Mouse (Mus musculus): ENCODE results near the gene Parp3. TPM values are rescaled to one million over a fixed set of nuclear protein-coding genes. Genes with fewer than 3 reads are reported as not detected.
A peak's percentile ranks its signal among the peaks of the same experiment; 100 is the strongest.

Parp3 gene
- polyA plus RNA-seq, 1 experiment from 2014 or later = 6.4 TPM

DNA sequence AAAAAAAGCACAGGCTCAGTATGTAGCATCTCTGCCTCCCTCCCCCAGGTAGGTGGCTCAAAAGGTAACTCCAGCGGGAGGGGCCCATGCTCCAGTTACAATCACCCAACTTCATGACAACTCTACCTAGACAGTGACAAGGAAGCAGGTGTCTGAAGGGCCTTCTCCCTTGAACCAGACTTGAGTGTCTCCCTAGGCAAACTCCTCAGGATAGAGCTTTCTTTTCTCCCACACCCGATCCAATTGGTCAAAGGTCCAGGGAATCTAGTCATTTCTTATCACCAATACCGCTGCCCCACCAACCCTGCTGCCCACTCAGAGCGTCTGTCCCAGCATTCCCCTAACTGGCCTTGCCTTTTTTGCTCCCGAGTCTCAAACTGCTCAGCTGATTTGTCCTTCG, 10.0 kb downstream of the Parp3 start:
- Histone ChIP-seq H3K36me3 (ENCODE audit: insufficient read depth, low read length) (peaks cover 13% of the 10 kb centered on the region), H3K4me3 (replicated peaks; ENCODE audit: low read depth, low read length) (no peak overlapping the region), H3K4me2 (ENCODE audit: low read length) (no peak overlapping the region), H3K4me1 (replicated peaks; ENCODE audit: insufficient read depth, low read length) (peaks cover 10% of the 10 kb centered on the region; the same call in 1 of the 2 replicates), H3K27ac (no peak overlapping the region), H3K9ac (ENCODE audit: low read depth, low read length) (no peak overlapping the region), H3K27me3 (ENCODE audit: insufficient read depth, low read length) (no peaks in the 10 kb centered on the region), H3K9me3 (replicated peaks; ENCODE audit: low read length) (no peaks in the 10 kb centered on the region)
- 89% methylated on average over 6 of the region's 6 CpGs for WGBS
- DNase-seq (ENCODE audit: low spot score) (no peak), ATAC-seq (replicated peaks; ENCODE audit: low FRiP score, low read depth) (no peak)
- no peak for TF ChIP-seq CTCF (IDR thresholded peaks at IDR 0.05; ENCODE audit: low read depth)

DNA sequence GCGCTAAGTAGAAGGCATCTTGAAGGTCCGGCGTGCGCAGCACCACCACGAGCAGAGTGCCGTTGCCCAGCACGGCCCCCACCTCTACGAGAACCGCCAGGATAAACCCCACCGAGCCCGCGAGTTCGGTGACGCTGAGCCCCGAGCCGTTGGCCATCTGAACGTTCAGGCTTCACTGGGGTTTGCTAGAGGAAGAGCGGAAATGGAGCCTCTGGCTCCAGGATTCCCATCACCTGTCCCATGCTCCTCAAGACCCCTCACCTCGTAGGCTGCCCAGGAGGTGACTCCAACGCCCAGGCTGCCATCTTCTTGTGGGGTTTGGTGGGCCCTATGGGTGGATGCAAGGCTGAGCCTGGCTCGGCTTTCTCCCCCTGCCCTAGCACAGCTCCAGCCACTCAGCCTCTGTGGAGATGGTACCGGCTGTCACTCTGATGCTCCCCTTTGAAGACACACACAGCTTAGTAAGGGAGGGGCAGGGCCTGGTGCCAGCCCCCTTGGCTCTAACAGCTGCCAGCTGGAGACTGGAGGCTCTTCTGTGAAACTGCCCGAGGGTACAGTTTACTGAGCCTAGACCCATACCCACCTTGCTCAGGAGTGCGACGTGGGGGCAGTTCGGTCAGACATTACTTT, 11.1 kb downstream of the Parp3 start, which contains the start of gene Gpr62:
Gene Gpr62, minus strand, starts transcription at position 368 of the 630 bp plus-strand sequence.
- TF ChIP-seq CTCF (IDR thresholded peaks at IDR 0.05; ENCODE audit: low read depth) = no peak
- DNase-seq (ENCODE audit: low spot score) = no peak
- Histone ChIP-seq H3K27me3 (ENCODE audit: insufficient read depth, low read length) (no peaks in the 10 kb centered on the region), H3K4me1 (replicated peaks; ENCODE audit: insufficient read depth, low read length) (peaks cover 10% of the 10 kb centered on the region; the same call in 1 of the 2 replicates), H3K4me2 (ENCODE audit: low read length) (peak within 1 kb of the TSS; percentile 98), H3K36me3 (ENCODE audit: insufficient read depth, low read length) (peaks cover 13% of the 10 kb centered on the region), H3K9me3 (replicated peaks; ENCODE audit: low read length) (no peaks in the 10 kb centered on the region), H3K27ac (0 out of 2 replicates have a peak within 1 kb of the TSS, but pooled peaks have one; percentile 6), H3K9ac (ENCODE audit: low read depth, low read length) (peak within 1 kb of the TSS; percentile 65), H3K4me3 (replicated peaks; ENCODE audit: low read depth, low read length) (peak within 1 kb of the TSS; percentile 52)
- 23% methylated on average over 26 of the region's 26 CpGs for WGBS
- peak; percentile 18; the same call in 1 of the 2 replicates for ATAC-seq (replicated peaks; ENCODE audit: low FRiP score, low read depth)

DNA sequence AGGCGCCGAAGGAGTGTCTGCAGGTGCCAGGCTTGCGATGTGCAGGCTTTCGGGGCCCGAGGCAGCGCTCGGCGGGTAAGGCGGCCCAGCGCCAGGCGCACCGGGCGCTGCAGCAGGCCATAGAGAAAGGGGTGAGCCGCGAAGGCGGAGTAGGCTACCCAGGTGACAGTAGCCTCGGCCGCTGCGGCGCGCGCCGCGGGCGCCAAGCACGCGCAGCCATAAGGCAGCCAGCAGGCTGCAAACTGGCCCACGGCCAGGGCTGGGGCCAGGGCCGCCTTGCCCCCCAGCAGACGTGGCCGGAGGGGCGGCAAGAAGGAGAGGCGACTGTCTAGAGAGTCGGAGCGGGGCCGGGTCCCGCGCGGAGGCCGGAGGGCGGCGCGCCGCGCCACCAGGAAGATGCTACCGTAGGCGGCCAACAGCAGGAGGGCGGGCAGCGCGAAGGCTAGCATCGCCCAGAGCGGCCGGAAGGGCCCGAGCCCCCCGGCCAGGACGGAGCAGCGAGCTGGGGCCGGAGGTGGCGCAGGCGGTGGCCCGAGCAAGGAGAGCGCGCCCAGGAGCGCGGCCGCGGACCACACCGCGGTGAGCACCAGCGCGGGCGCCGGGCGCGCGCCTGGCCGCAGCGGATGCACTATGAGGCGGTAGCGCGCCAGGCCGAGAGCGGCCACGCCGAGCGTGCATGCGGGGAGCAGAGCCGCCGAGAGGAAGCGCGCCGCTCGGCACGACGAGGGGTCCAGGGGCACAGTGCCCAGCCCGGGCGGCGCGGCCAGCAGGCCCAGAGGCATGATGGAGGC, 11.8 kb downstream of the Parp3 start:
- no peak for TF ChIP-seq CTCF (IDR thresholded peaks at IDR 0.05; ENCODE audit: low read depth)
- 0 out of 2 replicates have a peak overlapping the region, but pooled peaks have one; percentile 6 for H3K27ac ChIP-seq
- H3K4me2 ChIP-seq (ENCODE audit: low read length) = peak overlapping the region; percentile 98
- ATAC-seq (replicated peaks; ENCODE audit: low FRiP score, low read depth) (peak; percentile 74), DNase-seq (ENCODE audit: low spot score) (peak; percentile 73)
- H3K9ac ChIP-seq (ENCODE audit: low read depth, low read length) = peak overlapping the region; percentile 65
- H3K4me3 ChIP-seq (replicated peaks; ENCODE audit: low read depth, low read length) = peak overlapping the region; percentile 52
- WGBS = 2% methylated on average over 97 of the region's 99 CpGs
- H3K9me3 ChIP-seq (replicated peaks; ENCODE audit: low read length) = no peaks in the 10 kb centered on the region
- H3K27me3 ChIP-seq (ENCODE audit: insufficient read depth, low read length) = no peaks in the 10 kb centered on the region
- H3K36me3 ChIP-seq (ENCODE audit: insufficient read depth, low read length) = peaks cover 13% of the 10 kb centered on the region
- H3K4me1 ChIP-seq (replicated peaks; ENCODE audit: insufficient read depth, low read length) = peaks cover 12% of the 10 kb centered on the region; the same call in 1 of the 2 replicates

DNA sequence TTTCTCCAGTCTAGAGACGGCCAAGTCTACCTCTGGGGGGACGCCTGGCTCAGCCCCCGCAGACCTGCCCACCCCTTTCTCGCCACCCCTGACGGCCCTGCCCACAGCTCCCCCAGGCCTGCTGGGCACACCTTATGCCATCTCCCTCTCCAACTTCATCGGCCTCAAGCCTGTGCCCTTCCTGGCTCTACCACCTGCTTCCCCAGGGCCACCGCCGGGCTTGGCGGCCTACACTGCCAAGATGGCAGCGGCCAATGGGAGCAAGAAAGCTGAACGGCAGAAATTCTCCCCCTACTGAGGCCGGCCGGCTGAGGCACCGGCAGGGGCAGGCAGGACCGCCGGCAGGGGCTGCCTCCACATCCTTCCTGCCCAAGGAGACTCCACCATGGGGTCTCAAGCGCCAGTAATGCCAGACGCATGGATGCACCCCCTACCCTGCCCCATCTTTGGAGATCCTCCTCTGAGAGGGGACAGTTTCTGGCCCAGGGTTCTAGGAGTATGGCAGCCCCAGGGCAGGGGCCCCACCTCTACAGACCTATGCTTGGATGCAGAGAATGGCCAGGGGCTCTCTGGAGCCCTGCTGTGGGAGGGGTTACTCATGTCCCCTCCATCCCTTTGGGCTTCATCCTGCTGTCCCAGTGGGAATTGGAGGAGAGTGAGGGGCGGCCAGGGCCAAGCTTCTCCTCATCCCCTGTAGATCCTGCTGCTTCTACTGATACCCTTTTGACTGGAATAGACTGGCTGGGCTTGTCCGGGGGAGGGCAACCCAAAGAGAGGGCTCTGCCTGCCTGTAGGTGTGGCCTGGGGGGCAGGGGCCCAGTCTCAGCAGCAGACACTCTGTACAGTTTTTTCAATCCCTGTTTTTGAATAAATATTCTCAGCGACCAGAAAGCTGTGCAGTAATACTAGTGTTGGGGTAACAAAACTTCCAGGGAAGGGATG, 13.4 kb downstream of the Parp3 start:
- H3K4me1 ChIP-seq (replicated peaks; ENCODE audit: insufficient read depth, low read length) = peaks cover 13% of the 10 kb centered on the region; the same call in 1 of the 2 replicates

DNA sequence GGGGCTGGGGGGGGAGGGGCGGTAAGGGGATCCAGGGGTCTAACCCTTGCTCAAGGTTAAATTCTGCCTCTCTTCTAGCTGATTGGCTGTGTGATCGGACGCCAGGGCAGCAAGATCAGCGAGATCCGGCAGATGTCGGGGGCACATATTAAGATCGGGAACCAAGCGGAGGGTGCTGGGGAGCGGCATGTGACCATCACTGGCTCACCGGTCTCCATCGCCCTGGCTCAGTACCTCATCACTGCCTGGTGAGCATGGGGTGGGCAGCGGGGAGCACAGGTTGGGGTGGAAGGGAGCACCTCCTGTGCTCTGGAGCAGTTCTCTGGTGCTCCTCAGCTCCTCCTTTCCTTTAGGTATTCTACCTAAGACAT, 14.3 kb downstream of the Parp3 start:
- no peak for ATAC-seq (replicated peaks; ENCODE audit: low FRiP score, low read depth)
- Histone ChIP-seq H3K4me1 (replicated peaks; ENCODE audit: insufficient read depth, low read length) (peaks cover 14% of the 10 kb centered on the region; the same call in 1 of the 2 replicates), H3K9me3 (replicated peaks; ENCODE audit: low read length) (no peaks in the 10 kb centered on the region), H3K27ac (no peak overlapping the region), H3K4me2 (ENCODE audit: low read length) (no peak overlapping the region), H3K4me3 (replicated peaks; ENCODE audit: low read depth, low read length) (no peak overlapping the region), H3K27me3 (ENCODE audit: insufficient read depth, low read length) (no peaks in the 10 kb centered on the region), H3K36me3 (ENCODE audit: insufficient read depth, low read length) (peaks cover 13% of the 10 kb centered on the region), H3K9ac (ENCODE audit: low read depth, low read length) (no peak overlapping the region)
- WGBS = 89% methylated on average over 12 of the region's 12 CpGs
- no peak for DNase-seq (ENCODE audit: low spot score)
- no peak for TF ChIP-seq CTCF (IDR thresholded peaks at IDR 0.05; ENCODE audit: low read depth)

More for the DNA sequence above, 13.4 kb downstream of the Parp3 start:
- no peak overlapping the region for H3K9ac ChIP-seq (ENCODE audit: low read depth, low read length)
- no peak for TF ChIP-seq CTCF (IDR thresholded peaks at IDR 0.05; ENCODE audit: low read depth)
- H3K27me3 ChIP-seq (ENCODE audit: insufficient read depth, low read length) = no peaks in the 10 kb centered on the region
- no peak overlapping the region for H3K27ac ChIP-seq
- no peaks in the 10 kb centered on the region for H3K9me3 ChIP-seq (replicated peaks; ENCODE audit: low read length)
- 82% methylated on average over 21 of the region's 21 CpGs for WGBS
- ATAC-seq (replicated peaks; ENCODE audit: low FRiP score, low read depth) (no peak), DNase-seq (ENCODE audit: low spot score) (no peak)
- peaks cover 13% of the 10 kb centered on the region for H3K36me3 ChIP-seq (ENCODE audit: insufficient read depth, low read length)
- no peak overlapping the region for H3K4me3 ChIP-seq (replicated peaks; ENCODE audit: low read depth, low read length)
- no peak overlapping the region for H3K4me2 ChIP-seq (ENCODE audit: low read length)
